Mouse (Mus musculus) spleen, postnatal 10 days (tissue): ENCODE results near the gene 3425401B19Rik.
A peak's percentile ranks its signal among the peaks of the same experiment; 100 is the strongest.

Experiments
- DNase-seq, 2 experiments: peaks; one replicate each; pipeline ENCODE4 v3.0.0; 2021 to 2022; ENCODE audit warnings: low spot score in 2 of 2

Gene 3425401B19Rik

GRCm38 (mm10) chr14:32663099-32663498 lies 22.0 kb downstream of the 3425401B19Rik start:
- no peak for DNase-seq

GRCm38 (mm10) chr14:32659781-32660180 lies 25.3 kb downstream of the 3425401B19Rik start:
- DNase-seq, result no peak

DNA sequence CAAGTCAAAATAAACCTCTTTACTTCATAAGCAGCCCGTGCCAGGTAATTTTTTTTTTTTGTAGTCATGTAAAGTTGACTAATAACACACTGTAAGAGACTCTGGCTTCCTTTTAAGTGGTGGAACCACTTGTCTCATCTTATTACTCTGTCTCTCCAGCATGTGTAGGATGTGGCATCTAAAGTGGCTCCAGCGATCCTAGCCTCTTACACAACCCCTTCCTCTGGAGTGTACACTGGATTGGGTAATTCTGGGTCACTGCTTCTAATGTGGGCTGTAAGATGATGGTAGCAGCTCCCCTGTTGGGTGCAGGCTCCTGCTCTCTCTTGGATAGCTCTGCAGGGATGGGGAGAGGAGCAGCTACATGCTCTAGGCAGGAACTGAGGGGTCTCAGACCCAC lies 46.6 kb downstream of the 3425401B19Rik start:
- DNase-seq, result no peak

- no peak for DNase-seq
Observed at GRCm38 (mm10) chr14:32634015-32634682, 50.9 kb downstream of the 3425401B19Rik start.

DNA sequence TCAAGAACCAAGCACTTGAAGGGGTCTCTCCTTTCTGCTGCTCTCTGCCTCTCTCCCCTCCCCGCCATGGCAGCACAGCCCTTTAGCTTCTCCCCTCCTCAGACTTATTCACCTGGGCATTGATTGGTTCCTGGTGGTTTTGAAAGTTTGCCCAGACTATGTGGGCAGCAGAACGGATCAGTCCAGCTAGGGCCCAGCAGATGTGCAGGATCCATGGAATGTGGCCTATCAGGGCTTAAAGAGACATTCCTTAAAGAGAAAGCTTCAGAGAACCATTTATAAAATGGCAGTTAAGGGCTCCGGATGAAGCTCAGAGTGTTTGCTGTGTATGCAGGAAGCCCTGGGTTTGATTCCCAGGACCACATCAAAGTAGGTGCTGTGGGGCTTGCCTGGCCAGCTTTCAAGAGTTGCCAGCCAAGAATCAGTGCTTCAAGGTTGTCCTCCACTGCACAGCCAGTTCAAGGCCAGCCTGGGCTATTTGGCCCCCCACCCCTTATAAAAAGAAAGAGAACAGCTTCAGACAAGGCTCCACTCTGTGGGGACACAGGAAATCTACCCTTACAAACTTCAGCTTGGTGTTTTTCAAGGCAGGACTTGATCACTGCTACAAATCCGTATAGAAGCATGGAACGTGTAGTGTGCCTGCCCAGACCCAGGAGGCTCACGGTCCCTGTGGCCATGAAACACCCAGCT lies 52.0 kb downstream of the 3425401B19Rik start:
- no peak for DNase-seq

DNA sequence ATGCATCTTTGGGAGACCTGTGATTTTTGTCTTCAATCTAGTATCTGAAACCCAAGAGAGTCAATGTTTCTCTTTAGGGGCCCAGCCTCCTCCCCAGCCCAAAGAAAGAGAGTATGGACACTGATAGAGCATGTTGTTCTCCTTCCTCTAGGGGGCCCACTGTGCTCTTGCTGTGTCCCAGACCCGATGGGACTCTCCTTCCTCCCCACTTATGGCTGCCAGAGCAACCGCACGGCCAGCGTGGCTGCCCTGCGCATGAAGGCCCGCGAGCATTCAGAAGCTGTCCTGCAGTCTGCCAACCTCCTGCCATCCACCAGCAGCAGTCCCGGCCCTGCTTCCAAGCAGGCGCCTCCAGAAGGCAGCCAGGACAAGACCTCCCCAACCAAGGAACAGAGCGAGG lies 56.5 kb downstream of the 3425401B19Rik start:
- no peak for DNase-seq

DNA sequence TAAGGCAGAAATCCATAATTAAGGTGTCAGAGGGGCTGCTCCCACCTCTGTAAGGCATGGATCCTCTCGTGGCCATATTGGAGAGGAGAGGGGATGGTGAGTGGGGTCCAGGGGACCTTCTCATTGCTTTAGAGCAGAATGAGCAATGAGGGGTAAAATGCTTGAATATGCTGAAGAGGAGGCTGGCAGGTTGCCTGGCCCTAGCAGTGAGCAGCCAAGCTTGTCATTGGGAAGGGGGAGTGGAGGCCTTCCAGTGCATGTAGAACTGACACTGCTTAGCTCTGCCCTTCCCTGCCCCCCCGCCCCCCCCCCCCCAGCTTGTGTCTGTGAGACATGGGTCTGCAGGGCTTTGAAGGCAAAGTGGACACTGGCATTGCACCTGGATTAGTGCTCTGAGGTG lies 57.8 kb downstream of the 3425401B19Rik start:
- DNase-seq, result no peak

GRCm38 (mm10) chr14:32624811-32625210 lies 60.3 kb downstream of the 3425401B19Rik start:
- no peak for DNase-seq

- DNase-seq, result no peak
Observed at GRCm38 (mm10) chr14:32624245-32624644, 60.8 kb downstream of the 3425401B19Rik start.

- no peak for DNase-seq
Observed at GRCm38 (mm10) chr14:32617253-32617652, 67.8 kb downstream of the 3425401B19Rik start.

- peak in 1 of 2 experiments; percentile 40 for DNase-seq
Observed at GRCm38 (mm10) chr14:32609392-32609791, 75.7 kb downstream of the 3425401B19Rik start.
